Mouse (Mus musculus): ENCODE measurements at regions not wholly inside any gene's neighbourhood (a gene's known extent, or its start where the extent isn't known, plus 50 kb on each side); places are given as distances from the start of the nearest gene placed in this dataset.
A peak's percentile ranks its signal among the peaks of the same experiment; 100 is the strongest.
"Not testable (repeated sequence)": the region's sequence is repeated elsewhere in the genome, so short reads cannot be mapped to it uniquely, and the experiment has no call there.

DNA sequence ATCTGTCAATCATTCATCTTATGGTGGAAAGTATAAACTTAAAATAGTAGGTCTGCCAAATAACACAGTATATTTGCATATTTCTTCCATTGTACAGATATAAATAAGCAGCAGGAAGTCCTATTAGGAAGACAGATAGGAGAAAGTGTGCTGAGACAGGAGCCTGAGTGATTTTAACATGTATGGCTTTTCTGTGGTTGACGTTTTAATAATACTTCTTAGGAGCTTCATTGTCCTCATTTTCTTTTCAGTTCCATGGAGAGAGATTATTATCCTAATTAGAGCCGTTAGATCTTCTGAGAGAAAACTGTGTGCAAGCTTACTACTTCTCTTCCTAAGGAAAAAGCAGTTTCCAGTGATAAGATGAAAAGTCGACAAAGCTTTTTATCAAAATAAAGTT lies 830.3 kb upstream of the Atxn7l3b start:
- DNase-seq (ENCODE audit: low spot score) = no peak

DNA sequence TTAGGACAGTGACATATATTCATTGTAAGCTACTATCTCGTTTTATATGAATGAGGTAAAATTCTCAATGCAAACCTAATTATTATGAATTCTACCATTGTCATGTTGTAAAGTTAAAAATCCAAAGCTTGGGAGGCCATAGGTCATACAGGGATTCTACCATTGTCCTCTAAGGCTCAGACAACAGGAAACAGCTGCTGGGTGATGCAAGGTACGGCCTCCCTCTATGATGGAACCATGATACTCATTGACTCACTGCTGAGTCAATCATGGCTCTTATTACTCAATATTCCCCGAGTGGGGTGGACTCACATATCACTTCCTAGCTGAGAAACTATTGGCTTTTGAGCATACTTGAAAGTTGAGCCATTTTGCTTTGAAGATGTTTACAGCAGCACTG lies 807.4 kb upstream of the Atxn7l3b start:
- no peak for DNase-seq (ENCODE audit: low spot score)

DNA sequence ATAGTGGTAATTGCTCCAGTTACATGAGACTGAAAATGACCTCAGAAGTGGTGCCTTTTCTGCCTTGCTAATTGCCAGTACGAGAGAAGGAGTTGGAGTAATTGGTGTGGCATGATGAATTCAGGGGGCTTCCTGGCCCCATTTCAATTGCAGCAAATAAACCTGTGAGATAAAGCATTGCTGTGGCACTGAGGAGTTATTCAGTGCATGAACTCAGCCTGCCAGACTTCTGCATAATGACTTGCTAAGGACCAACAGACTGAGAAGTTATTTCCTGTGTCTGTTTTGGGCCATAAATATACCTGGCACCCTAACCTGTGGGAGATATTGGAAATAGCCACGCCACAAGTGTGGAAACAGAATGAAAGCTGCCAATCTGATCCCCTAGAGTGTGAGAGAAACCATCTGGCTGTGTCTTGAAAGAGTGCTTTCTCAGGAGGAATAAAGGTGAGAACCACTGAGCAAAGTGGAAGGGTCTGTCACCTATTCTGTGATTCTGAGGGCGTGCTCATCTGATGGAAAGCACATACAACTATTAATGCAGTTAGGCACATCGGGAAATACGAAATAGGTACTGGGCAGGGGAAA lies 776.4 kb upstream of the Atxn7l3b start:
- DNase-seq (ENCODE audit: low spot score) = no peak

DNA sequence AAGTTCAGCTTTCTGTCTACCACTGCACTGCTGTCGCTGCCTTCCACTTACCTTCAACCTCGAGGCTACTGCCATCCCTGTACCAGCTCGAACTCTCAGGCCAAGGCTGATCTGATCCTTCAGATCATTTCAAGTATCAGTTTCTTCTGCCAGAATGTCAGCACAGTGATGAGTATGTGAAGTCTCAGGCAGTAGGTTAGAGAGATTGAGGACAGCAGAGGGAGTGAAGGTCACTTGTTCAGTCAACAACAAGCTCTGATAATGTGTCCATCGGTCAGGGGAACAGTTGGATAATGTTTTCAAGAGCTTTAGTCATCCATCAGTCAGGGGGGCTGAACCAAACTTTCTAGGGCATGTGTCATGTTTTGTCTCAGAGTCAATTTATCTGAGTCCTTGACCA lies 741.8 kb upstream of the Atxn7l3b start:
- not testable (repeated sequence) for DNase-seq (ENCODE audit: low spot score)

- peak; percentile 4 for DNase-seq (ENCODE audit: low spot score)
Measured at GRCm38 (mm10) chr10:113652803-113653454, 724.1 kb upstream of the Atxn7l3b start.

GRCm38 (mm10) chr10:113652100-113652499 lies 723.3 kb upstream of the Atxn7l3b start:
- DNase-seq (ENCODE audit: low spot score) = no peak

DNA sequence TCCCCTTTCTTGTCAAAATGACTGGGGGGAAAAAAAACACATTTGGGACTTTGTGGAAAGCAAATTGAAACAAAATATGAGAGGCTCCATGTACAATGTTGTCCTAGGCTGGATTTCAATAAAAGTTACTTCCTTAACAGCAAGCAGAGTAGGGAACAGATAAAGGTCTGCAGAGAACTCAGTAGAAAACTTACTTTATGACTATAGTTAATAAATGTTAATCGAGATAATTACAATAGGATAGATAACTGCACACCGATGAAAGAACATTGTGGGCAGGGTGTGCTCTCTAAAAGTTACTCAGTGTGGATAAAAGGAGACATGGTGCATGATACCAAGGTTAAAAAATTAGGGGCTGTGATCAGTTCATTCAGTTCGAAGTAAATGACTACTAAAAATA lies 691.6 kb upstream of the Atxn7l3b start:
- no peak for DNase-seq (ENCODE audit: low spot score)

GRCm38 (mm10) chr10:113615931-113616330 lies 687.1 kb upstream of the Atxn7l3b start:
- DNase-seq (ENCODE audit: low spot score) = no peak

GRCm38 (mm10) chr10:113593436-113593835 lies 664.6 kb upstream of the Atxn7l3b start:
- DNase-seq (ENCODE audit: low spot score) = no peak

DNA sequence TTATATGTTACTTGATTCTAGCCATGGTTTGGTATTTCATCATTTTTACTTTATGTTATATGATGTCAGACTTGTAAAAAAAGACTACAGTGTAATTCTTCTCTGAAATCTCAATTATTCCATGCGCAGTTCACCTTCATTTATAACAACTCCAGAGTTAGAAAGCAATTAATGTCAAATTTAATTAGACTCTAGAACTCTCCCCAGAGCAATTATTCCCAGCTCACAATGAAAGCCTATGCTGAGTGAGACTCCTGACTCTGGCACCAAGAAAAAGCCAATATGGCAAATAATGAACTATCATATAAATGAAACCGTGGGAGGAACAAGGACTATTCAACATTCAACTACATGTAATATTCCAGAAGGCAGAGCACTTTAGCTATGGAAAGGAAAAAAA lies 663.3 kb upstream of the Atxn7l3b start:
- no peak for DNase-seq (ENCODE audit: low spot score)

GRCm38 (mm10) chr10:113570270-113570669 lies 641.5 kb upstream of the Atxn7l3b start:
- no peak for DNase-seq (ENCODE audit: low spot score)

Data from embryo, embryonic 10 days (tissue).